Mouse (Mus musculus): ENCODE results near the gene Prm2. TPM values are rescaled to one million over a fixed set of nuclear protein-coding genes. Genes with fewer than 3 reads are reported as not detected.
A peak's percentile ranks its signal among the peaks of the same experiment; 100 is the strongest.

Gene Prm2
- not detected for total RNA-seq (2021)
- long read RNA-seq, experiment 1, result 0 reads
- long read RNA-seq, experiment 2, result 0 reads

DNA sequence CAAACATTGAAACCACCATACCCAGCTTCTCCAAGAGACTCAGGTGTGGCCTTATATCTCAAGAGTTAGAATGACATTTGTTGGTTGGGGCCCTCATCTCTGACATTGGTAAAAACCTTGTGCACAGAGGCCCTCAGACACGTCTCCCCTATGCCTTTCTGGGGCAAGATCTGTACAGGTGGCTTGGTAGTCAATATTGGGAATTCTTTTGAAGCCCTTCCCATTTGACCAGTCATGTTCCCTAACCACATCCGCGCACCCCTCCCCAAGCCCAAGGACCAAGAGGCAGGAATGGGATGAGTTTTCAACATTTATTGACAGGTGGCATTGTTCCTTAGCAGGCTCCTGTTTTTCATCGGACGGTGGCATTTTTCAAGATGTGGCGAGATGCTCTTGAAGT is at the start of gene Prm2:
Gene Prm2, minus strand, starts transcription at position 101 of the 400 bp plus-strand sequence.
- no peak for DNase-seq (ENCODE audit: low spot score in 2 of 2)

DNA sequence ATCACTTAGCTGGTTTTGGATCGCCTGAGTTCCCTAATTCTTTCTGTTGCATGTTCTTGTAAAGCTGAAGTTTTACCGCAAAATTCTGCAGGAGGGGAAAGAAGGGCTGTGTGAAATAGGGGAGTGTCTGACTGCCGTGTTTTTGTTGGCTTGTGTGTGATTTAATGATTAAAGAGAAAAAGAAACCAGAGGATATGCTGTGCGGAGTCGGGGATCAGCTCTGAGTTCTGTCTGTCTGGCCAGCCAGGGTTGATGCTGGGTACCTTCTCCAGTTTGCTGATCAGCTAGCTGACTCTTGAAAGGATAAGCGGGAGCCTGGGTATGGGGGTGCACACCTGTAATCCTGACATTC is 48.4 kb upstream of the Prm2 start:
- no peak for DNase-seq (ENCODE audit: low spot score in 2 of 2)

DNA sequence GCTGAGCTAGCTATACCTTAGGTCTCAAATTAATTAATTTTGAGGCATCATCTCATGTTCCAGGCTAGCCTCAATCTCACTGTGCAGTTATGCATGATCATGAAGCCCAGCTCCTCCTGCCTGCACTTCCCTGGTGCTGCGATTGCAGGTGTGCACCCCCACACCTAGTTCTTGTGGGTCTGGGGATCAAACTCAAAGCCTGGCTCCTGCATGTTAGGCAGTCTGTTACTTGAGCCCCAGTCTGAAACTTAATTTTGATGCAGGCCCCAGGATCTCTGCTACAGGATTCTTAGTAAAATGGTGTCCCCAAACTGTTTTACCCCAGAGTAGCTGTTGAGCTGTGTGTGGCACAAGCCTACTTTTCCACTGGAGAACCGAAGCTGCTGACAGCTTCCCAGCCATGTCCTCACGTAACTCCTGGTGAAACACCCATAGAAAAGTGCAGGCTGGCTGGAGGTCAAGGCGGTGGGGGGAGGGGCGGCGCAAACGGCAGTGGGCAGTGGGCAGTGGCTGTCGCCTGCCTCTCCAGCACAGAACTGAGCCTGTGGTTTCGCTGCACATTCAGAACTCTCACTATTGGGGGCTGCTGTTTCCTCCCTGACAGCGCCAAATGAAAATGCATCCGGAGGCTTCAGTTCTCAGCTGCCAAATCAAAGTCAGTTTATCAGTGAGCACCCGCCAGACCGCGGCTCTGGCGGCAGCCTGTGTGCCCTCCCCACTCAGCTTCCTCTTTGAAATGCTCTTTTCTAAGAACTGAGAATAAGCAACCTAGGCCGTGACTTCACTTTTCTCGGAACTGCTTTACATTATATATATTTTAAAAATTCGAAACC is 47.8 kb upstream of the Prm2 start:
- DNase-seq (ENCODE audit: low spot score in 2 of 2), result no peak

DNA sequence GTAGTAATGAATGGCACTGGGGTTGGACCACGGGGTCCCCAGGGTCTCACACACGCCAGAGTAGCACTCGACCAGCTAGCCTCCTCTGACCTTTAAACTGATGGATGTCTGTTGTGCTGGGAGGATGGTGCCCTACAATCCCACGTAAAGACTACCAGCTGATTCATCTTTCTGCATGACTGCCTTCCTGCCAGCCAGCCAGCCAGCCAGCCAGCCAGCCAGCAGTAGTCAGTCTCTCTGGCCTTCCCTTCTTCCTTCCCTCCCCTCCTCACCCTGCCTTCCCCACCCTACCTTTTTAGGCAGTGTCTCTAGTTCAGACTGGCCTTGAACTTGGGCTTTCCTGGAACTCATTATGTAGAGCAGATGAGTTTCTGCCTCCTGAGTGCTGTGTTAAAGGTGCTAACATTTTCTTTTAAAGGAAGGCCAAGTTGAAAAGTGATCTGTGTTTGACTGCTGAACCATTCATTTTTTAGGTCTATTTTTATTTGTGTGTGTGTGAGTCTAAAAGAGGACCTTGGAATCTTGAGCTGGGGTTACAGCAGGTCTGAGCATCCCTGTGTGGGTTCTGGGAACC is 46.4 kb upstream of the Prm2 start:
- DNase-seq (ENCODE audit: low spot score in 2 of 2), result no peak

DNA sequence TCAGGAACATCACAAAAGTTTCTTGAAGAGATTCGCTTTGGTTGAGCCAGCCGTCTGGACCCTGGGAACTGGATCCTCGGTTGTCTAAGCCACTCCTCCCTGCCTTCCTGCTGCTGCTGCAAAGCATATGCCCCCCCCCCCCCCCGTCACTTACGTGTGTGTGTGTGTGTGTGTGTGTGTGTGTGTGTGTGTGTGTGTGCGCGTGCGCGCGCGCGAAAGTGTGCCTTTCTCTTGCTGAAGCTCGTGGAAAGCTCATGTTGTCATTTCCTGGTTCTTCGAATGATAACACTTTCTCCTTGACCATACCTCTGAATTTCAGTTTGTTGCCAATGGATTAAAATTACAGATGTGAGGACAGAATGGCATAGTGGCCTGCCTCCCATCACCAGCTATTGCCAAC is 44.1 kb upstream of the Prm2 start:
- no peak for DNase-seq (ENCODE audit: low spot score in 2 of 2)

DNA sequence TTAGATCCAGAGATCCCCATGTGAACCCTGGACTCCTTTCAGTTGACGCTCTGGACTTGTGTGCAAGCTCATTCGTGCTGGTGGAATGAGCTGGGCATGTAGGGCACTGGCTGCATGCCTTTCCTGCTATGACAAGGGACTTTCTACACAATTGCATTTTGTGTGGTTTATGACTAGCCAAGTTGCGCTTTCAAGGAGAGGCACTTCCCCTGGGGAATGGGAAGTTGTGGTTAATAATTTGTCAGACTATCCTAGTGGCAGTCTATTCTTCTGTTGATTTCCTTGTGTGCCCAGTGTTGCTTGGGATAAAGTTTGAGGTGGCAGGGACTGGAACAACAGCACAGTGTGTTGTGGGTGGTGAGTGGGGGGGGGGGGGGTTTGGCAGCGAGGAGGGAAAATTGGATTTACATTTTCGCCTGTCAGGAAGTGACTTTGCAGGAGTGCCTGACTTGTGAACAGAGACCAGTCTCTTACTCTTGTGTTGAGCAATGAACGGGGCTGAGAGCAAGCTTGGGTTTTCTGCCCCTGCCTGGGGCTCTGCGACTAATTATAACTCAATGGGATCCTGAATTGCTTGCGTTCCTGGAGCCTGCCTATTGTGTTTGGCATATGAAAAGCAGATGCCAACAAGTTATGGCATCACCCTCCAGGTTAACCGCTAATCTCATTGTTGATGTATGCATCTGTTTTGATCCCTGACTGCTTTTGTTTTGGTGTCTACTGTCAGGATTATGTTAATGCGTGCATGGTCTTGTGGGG is 42.7 kb upstream of the Prm2 start:
- DNase-seq (ENCODE audit: low spot score in 2 of 2), result no peak

DNA sequence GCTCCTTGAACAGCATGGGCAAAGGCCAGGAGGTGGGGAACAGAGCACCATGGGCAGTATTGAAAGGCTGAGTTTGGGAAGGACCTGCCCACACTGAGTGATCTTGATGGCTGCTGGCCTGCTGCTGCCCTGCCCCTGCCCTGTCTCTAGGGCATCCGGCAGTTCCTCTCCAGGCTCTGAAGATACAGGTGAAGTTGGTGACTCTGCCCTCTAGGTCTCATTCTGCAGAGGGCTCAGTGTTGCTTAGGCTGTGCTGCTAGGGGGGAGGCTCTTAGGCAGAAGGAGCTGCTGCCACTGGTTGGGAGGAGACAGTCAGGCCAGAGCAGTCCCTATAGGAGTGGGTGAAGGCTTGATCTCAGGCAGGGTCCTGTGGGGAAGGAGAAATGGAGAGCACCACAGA is 42.0 kb upstream of the Prm2 start:
- DNase-seq (ENCODE audit: low spot score in 2 of 2), result no peak

DNA sequence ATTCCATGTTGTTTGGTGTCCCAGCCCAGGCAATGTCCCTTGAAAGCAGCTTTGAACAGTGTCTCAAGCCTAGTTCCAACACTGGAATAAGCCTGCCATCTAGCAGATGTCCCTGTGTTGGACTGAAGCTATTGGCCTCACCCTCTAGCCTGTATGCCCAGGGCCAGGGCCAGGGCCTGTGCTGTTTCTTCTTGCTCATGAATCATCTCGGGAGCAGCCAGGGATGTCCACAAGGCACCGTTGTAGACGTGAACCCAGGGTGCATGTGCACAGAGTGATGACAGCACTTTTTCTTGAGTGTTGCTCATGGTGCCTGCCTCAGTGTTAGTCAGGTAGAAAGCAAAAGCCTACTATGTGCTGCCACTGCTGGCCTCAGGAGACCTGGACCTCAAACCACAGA is 41.3 kb upstream of the Prm2 start:
- no peak for DNase-seq (ENCODE audit: low spot score in 2 of 2)

DNA sequence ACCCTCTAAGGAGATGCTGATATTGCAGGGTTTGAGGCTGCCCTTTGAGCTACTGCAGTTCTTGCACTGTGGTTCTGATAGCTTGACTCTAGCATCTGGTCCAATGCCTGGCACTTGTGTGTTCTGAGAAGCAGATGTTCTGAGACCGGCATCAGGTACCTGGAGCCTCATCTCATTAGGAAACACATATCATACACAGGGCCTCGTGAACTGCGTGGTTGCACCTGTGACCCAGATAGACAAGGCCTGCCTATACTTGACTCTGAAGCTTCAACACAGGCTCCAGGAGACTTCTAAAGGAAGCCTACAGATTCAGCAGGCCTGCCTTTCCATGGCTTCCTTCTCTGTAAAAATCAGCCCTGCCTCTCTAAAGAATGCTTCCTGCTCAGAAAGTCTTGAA is 40.5 kb upstream of the Prm2 start:
- no peak for DNase-seq (ENCODE audit: low spot score in 2 of 2)

DNA sequence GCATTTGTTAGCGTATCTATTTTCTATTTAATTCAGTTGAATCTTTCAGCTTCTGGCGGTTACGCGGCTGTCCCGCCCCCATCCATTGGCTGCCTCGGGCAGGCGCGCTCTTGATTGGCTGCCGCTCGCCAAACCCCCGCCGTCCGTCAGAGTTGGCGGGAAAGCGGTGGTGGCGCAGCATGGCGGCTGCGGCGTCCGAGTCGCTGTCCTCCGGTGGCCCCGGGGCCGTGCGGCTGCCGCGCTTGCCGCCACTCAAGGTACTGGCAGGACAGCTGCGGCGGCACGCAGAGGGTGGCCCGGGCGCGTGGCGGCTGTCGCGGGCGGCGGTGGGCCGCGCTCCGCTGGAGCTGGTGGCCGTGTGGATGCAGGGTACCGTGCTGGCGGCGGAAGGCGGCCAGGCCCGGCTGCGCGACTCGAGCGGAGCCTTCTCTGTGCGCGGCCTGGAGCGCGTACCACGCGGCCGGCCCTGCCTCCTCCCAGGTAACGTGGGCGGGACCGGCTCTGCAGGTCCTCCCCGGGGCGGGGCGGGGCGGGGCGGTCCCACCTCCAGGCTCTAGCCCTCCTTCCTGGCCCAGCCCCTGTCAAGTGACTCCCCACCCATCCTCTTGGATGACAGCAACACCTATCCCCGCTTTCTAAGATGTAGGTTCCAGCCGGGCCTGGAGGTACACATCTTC is 39.1 kb upstream of the Prm2 start, which contains the start of gene Rmi2:
Gene Rmi2, plus strand, starts transcription at position 149 of the 677 bp plus-strand sequence.
- peak; percentile 80 to 88 for DNase-seq (ENCODE audit: low spot score in 2 of 2)

DNA sequence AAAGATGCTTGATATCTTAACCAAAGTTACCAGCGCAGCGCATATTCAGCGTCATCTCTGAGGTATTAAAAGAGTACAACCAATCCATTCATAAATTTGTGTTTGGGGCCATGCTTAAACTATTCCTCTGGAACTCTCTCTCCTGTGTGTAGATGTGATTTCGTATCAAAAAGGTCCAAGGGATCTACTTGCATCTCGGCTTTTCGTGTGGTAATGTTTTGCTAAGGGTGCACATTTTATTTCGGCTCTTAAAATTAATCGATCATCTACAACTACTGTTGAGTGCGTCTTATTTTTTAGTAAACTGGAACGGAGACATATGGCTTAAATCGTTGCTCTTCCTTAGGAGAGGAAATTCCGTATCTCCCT is 38.6 kb upstream of the Prm2 start:
- DNase-seq (ENCODE audit: low spot score in 2 of 2), result no peak

DNA sequence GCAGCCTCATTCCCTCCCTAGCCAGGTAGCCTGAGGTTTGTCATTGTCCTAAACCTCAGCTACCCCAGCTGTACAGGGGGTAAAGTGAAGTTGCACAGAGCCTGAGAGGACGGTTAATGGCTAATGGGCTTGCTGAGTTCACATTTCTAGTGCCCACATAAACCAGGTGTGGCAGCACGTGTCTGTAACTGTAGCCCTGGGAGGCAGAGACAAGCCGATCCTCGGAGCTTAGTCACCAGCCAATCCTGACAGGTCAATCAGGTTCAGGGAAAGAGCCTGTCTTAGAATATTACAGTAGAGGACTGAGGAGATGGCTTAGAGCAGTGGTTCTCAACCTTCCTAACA is 32.5 kb upstream of the Prm2 start:
- no peak for DNase-seq (ENCODE audit: low spot score in 2 of 2)

DNA sequence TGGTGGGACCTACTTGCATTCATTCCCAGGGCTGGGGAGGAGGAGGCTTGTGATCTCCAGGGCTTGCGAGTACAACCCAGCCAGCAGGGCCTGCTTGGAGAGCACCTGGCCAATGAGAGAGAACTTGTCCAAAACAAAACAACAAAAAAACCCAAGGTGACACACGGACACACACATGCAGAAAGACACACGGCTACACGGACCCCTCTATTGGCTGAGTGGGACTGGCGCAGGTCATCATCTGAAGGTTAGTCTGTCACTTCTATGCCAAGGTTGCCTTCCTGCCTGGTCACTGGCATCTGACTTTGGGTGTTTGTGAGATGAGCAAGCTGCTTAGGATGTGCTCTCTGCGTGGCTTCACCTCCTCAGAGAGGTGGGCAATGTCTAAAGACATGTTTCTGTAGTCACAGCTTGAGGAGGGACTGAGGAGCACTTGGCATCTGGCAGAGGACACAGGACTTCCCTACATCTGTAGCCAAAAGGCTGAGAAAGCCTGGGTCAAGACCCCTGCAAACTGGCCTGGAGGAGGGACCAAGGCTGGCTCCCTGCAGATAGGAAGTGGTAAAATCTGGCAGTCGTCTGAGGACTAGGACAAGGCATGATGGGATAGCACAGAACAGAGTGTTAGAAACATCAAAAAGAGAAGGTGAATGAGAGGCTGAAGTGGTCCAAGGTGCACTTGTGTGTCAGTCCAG is 32.0 kb upstream of the Prm2 start:
- DNase-seq (ENCODE audit: low spot score in 2 of 2), result no peak

DNA sequence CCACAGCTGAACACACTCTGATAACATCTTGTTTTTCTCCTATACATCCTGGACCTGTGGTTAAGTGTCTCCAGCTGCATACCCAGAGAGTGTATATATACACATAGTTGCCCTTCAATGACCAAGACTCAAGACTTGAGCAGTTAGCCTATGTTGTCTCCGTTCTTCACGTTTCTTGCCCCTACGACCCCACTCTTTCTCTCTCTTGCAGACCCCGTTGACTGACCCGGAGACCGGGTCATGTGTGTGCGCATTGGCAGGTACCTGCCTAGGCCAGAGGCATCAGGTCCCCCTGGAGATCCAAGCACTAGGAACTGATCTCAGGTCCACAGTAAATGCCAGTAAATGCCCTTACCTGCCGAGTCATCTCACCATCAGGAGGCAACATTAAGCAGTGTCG is 31.3 kb upstream of the Prm2 start:
- DNase-seq (ENCODE audit: low spot score in 2 of 2), result no peak

DNA sequence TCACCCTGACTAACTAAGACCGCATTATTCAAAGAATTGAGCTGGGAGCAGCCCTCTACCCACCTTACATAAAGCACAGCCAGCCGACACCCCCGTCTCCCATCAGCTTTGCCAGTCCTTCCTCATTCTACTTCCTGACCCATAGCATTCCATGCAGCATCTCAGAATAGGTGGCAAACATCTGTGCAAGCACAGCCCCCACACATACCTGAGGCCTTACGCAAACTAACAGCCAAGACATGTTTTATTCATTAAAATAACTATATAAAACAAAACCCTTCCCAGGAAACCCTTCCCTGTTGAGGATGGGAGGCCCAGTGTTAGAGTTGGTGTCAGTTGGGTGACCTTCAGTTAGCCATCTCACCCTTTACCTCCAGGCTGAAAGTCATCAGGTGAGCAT is 29.9 kb upstream of the Prm2 start:
- no peak for DNase-seq (ENCODE audit: low spot score in 2 of 2)

DNA sequence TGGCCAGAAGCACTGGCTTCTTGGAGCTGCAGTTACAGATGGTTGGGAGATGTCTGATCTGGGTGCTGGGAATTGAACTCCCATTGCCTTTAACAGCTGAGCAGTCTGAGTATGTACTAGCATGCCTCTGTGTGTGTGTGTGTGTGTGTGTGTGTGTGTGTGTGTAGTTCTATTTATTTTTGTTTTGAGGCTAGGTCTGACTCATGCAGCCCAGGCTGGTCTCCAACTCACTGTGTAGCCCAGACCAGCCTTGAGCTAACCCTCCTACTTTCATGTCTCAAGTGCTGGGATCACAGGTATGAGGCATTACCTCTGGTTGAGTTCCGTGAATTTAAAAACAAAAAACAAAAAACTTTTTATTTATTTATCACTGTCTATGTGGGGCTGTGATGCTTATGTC is 28.6 kb upstream of the Prm2 start:
- no peak for DNase-seq (ENCODE audit: low spot score in 2 of 2)

DNA sequence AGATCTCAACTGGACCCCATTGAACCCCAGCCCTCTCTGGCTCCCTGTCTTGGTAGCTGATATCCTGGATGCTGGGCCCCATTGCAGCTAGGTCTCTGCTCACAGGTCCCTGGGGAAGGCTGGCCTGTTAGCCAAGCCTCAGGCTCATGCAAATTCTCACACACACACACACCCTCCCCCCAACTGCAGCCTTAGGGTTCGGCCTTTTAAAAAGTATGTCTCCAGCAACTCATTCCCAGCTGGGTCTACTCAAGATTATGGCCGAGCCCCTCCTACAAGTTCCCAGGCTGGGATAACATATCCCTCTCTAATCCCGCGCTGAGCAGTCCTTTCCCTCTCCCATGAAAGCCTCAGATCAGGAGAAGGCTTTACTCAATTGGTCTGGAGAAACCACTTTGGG is 25.5 kb upstream of the Prm2 start:
- DNase-seq (ENCODE audit: low spot score in 2 of 2), result no peak

DNA sequence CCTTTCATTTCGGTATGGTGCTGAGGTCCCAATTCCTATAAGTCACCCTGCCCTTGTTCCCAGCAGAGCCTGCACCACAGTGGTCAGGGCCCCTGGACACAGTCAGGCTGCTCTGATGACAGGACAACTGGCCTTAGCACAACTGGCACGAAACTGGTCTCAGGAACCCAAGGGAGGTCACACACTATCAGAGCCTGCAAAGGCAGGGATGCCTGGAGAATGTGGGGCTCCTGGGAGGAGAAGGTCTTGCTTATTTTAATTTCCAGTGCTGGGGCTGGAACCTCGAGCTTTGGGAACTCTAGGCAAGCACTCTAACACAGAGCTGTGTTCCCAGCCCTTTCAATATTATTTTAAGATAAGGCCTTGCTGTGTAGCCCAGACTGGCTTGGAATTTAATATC is 24.0 kb upstream of the Prm2 start:
- no peak for DNase-seq (ENCODE audit: low spot score in 2 of 2)

DNA sequence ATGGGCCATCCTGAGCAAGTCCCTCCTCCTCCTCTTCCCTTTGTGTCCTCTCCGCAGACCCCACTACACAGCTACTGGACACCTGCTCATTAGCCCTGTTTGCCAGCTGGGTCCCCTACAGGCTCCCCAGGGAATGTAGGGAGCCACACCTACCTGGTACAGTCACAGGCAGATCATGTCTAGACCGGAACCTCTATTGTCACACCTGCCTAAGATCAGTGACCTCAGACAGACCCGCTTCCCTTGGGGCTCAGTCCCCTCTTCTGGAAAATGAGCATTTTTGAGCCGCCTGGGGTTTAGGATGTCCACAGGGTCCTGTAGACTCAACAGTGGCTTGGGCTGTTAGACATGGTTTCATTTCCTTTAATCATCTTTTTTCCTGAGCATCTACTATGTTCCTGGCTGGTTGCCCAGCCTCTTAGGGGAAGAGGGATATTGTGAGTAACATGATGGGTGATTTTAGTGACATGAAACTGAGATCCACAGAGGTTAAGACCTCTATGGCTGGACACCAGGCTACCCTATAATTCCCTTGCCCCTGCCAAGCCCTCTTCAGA is 22.7 kb upstream of the Prm2 start:
- no peak for DNase-seq (ENCODE audit: low spot score in 2 of 2)

DNA sequence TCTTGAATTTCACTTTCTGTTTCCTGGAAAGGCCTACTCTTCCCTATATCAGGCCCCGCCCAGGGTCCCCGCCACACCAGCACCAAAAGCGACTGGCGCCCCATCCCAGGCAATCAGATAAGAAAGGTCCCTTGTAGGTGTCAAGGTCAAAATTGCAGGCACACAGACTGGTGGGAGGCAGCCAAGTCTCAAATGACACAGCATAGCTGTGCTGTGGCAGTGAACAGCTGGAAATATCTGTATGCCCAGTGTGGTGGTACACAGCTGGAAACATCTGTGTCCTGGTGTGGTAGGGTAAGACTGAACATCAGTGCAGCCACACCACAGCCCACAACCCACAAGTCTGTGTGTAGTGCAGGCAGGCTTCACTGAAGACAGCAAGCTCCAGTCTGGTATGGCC is 18.9 kb upstream of the Prm2 start:
- no peak for DNase-seq (ENCODE audit: low spot score in 2 of 2)

DNA sequence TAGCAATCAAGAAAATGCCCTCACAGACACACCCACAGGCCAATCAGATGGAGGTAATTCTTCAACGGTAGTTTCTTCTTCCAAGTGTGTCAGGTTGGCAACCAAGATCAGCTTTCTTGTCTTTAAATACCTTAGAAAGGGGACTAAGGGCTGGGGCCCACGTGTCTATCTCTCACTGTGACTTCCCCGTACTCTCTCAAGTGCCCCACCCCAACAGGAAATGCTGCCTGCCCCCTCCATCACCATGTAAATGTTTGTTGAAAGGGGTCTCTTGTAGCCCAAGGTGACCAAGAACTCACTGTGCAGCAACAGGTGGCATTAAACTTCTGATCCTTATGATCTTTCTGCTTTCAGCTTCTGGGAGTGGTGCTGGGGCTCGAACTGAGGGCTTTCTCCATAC is 17.8 kb upstream of the Prm2 start:
- no peak for DNase-seq (ENCODE audit: low spot score in 2 of 2)
